Mouse (Mus musculus): ENCODE data around the gene Grwd1.
"Not testable (repeated sequence)": the region's sequence is repeated elsewhere in the genome, so short reads cannot be mapped to it uniquely, and the experiment has no call there.

The Grwd1 gene

GRCm38 (mm10) chr7:45830427-45831127 is at the start of gene Grwd1:
Gene Grwd1 (minus strand): TSS chr7:45830944.
- DNase-seq = peak; percentile 82

DNA sequence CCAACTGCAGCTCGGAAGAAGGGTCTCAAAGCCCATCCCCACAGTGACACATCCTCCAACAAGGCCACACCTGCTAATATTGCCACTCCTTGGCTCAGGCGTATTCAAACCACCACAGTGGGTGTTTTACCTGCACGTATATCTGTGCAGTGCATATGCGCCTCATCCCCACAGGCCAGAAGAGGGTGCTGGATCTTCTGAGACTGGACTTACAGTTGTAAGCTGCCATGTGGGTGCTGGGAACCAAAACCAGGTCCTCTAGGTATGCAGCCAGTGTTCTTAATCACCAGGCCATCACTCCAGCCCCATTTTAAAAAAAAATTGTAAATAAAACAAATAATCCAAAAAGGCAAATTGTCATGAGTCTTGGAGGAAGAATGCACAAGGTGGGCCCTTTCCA is 49.8 kb upstream of the Grwd1 start:
- DNase-seq = no peak

DNA sequence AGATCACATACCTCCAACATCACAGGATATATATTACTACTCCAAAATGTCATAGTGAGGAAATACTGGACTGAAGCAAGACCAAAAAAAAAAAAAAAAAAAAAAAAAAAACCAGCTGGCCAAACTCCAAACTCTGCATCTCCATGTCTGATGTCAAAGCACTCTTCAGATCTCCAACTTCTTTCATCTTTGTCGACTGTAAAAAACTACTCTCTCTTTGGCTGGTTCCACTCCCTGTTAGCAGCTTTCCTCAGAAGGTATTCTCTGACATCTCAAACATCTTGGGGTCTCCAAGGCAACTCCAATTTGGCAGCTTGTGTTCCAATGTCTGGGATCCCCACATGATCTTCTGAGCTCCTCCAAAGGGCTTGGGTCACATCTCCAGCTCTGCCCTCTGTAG is 47.5 kb upstream of the Grwd1 start, which contains the start of gene Grin2d:
Grin2d (minus strand) TSS at position 101 of the 400 bp plus-strand sequence.
- not testable (repeated sequence) for DNase-seq

DNA sequence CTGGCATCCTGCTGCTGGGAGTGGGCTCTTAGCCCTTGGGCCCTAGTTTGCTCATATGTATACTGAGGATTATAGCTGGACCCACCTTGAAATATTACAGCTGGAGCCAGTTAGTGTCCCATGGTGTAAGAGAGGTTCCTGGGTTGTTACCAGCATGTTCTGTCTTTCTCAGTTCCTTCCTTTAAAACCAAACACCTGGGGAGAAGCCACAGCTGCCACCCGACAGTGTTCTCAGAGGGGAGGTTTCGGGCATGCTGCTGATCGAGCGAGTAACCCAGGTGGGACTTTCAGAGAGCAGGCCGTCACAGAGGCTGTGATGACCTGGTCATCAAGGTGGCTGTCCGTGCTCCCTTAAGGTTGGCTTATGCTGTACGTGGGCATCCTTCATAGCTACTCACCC is 46.2 kb upstream of the Grwd1 start:
- no peak for DNase-seq

DNA sequence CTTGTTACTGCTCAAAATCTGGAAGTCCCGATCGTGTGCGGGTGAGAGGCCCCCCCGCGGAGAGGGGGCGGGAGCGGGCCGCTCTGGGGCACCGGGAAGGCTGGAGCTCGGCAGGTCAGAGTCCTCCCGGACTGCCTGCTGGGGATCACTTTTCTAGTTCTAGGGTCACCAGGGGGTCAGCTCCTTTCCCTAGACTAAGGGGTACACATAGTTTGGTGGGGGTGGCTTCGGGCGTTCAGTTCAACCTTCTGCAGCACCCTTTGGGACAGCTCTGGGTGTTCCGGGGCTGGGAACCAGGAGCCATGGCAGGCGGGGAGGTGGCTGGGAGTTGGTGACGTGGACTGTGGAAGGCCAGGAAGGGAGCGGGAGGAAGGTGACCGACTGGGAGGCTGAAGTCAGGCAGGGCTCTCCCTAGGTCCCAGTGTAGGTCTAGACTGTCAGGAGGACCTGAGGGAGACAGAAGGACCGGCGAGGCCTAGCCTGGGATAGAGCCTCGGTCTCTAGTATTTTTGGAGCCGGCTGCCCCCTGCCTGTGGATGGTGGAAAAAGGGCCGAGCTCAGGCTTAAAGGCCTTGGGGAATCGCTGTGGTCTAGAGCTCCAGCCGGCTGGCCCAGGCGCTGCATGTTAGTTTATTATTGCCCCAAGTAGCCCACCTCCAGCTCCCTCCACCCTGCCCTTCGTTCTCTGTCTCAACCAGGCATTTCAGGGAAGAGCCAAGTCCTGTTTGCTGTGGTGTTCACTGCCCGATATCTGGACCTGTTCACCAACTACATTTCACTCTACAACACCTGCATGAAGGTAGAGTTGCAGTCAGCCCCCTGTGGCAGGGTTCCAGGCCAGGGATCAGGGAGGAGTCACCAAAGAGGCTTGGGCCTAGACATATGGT is 42.6 kb upstream of the Grwd1 start:
- DNase-seq = peak; percentile 67

- peak; percentile 84 for DNase-seq
Measured at GRCm38 (mm10) chr7:45872624-45873023, 41.9 kb upstream of the Grwd1 start, which contains the start of gene Kdelr1. Gene Kdelr1 (plus strand): TSS chr7:45872772.

- peak; percentile 34 for DNase-seq
Measured at GRCm38 (mm10) chr7:45870282-45871058, 39.7 kb upstream of the Grwd1 start.

DNA sequence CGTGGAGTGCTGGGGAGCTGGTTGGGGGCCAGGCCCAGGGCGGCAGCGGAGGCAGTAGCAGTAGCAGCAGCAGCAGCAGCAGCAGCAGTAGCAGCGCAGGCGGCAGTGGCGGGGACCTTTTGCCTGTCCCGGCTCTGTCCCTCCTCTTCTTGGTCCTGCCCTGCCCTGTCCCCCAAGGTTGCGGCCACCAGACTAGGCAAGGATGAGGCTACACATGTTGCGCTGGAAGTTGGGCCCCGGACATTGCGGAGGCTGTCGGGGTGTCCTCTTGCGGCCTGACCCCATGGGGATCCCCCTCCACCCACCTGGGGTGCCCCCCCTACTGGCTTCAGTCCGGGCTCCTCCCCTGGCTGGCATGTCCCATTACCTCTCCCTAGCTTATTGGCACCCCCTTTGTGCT is 39.0 kb upstream of the Grwd1 start:
- peak; percentile 42 for DNase-seq

GRCm38 (mm10) chr7:45869107-45869670 is 38.4 kb upstream of the Grwd1 start:
- DNase-seq = peak; percentile 14

- no peak for DNase-seq
Measured at GRCm38 (mm10) chr7:45867871-45868270, 37.1 kb upstream of the Grwd1 start.

DNA sequence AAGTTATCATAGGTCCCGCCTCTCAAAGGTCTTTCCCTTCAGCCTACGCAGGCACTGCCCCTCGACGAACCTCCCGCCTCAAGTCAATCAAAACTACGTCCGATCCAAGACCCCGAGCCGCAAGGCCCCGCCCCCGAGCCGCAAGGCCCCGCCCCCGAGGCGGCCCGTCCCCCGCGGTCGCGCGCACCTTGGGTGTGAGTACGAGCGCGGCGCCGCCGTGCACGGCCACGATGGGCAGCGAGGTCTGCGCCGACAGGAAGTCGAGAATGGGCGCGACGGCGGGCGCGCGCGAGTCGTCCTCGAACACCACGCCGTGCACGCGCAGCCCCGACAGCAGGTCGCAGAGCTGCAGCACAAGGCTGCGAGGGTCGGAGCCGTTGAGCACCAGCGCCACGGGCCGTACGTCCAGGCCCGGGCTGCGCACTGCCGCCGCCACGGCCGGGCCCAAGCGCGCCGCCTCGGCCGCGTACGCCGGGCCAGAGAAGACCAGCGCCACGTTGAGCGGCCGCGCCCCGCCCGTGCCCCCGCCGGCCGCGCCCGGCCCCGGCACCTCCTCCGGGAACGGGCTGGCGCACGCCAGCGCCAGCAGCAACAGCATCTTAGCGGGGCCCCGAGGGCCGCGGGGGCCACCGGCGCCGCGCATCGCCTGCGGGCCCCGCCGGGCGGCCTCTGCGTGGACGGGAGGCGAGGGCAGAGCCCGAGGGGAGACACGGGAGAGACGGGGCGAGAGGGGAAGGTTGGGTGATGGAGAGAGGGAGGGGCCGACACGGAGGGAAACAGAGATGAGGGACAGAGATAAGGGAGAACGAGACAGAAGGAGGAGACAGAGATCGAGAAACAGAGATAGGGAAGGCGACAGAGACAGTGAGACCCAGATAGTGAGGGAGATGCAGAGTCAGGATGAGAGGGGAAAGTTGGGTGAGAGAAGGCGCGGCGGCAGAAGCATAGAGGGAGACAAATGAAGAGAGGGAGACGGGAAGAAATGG is 35.5 kb upstream of the Grwd1 start:
- peak; percentile 77 for DNase-seq

- peak; percentile 22 for DNase-seq
Measured at GRCm38 (mm10) chr7:45864435-45864834, 33.7 kb upstream of the Grwd1 start.

DNA sequence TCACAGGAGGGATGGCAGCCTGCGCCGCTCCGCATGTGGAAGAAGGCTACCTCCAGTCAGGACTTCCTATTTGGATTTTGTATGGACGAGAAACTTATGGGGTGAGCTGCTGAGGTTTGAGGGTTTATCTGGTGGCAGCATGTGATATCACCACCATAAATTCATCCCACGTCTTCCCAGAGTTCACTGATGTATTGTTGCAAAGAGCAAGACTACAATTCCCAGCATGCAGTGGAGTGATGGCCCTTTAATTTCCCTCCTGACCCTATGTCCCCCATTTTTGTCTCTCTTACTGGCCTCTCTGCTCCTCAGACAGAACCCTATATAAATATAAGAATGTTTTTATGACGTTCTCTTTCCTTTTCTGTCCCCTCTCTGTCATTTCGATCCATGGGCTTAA is 32.1 kb upstream of the Grwd1 start:
- DNase-seq = no peak

GRCm38 (mm10) chr7:45859008-45859407 is 28.3 kb upstream of the Grwd1 start:
- DNase-seq = no peak

DNA sequence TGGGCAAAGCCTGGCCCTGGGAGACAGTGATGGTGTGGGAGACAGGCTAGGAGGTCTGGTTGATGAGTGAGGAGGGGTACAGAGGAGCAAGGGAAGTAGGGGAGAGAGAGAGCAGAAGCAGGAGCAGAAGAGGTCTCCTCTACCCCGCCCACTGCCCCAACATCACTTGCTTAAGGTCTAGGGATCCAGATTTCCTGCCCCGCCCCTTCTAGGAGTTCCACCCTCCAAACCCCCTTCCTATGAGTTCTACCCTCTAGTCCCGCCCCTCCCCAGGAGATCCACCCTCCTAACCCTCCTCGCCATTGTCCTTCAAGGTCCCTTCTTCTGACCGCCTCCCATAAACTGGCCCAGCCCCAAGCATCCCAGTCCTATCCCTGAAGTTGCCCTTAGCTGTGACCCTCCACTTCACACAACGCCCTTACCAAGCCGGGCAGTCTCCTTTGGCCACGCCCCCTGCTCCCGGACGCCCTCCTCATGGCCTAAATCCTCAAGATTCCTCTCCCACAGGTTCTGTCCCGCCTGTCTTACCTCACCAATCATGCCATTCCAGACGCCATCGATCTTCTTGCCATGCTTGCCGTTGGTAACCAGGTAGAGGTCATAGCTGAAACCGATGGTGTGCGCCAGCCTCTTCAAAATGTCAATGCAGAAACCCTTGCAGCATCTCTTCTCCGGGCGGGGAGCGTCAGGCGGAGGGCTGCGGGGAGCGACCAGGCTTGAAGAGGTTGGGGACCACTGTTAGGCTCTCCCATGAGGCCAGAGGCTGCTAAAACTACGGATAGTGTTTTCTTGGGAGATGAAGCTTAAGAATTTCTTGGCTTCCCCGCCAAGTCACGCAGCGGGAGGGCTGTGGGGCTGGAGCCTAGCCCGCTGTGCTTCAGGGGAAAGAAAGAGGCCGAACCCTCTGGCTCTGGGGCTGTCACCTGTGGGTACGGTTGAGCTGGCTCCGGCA is 26.5 kb upstream of the Grwd1 start:
- peak; percentile 68 for DNase-seq

DNA sequence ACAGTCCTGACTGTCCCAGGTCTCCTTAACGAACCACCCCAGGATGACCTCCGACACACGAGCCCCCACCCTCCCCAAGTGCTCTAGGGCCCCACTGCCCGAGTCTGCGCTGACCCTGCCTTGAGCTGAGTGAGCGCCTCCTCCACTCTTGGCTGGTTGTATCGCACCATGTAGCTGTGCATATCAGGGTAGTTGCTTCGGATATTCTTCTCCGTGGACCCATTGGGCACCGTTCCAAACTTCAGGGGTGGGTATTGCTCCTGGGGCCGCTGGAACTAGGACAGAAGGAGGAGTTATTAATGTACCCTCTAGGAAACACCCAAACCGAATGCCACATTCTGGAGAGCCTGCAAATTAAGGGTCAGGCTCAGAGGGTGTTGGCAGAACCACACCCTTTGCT is 22.3 kb upstream of the Grwd1 start:
- DNase-seq = no peak

DNA sequence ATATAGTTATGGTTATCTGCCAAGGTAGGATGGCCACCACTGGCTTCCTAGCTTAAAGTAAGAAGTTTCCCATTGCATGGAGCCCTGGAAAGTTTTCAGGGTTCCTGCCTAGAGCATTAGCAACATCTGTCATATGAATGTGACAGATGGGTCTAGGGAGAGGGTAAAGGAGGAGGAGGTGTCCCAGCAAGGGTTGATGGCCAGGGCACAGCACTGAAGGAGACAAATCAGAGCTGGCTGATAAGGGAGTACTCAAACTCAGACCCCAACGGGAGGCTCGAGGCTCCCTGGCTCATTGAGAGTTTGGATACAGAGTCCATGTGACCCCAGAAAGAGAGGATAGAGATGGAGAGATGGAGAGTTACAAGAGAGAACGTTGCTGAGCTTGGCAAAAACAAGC is 19.9 kb upstream of the Grwd1 start:
- DNase-seq = no peak

- no peak for DNase-seq
Measured at GRCm38 (mm10) chr7:45848447-45849027, 17.8 kb upstream of the Grwd1 start.

GRCm38 (mm10) chr7:45842950-45843744 is 12.4 kb upstream of the Grwd1 start:
- DNase-seq = no peak
